Mouse (Mus musculus): ENCODE data around the gene Myef2.

- TF ChIP-seq CTCF (IDR thresholded peaks at IDR 0.05; ENCODE audit: borderline replicate concordance, control insufficient read depth, extremely low read depth, insufficient read depth, low read length, poor library complexity) (no peak), POLR2A (IDR thresholded peaks at IDR 0.05; ENCODE audit: control insufficient read depth, extremely low read depth, insufficient read depth, low read length, poor library complexity) (no peak)
These were observed 3.9 kb downstream of the Myef2 start for GRCm38 (mm10) chr2:125119381-125120110.

Measured in thymus, adult 2 months (tissue).